Mouse (Mus musculus) limb, embryonic 11.5 days (tissue): ENCODE results near the gene Mtfr2. TPM values are rescaled to one million over a fixed set of nuclear protein-coding genes. Genes with fewer than 3 reads are reported as not detected.

ENCODE experiments used
- ATAC-seq: fragments of 200-750 bp; cut with Nextera tagmentation; 2 replicates; pipeline ENCODE4 v1.8.0; 2017; ENCODE audit warnings: low read depth; ENCODE audit not compliant: insufficient number of reproducible peaks, low FRiP score, low TSS enrichment
- DNase-seq: peaks from one replicate; pipeline ENCODE4 v3.0.0-alpha.2; 2015; ENCODE audit warnings: low spot score
- H3K27ac ChIP-seq: fragments of 300-500 bp; sonication (generic); replicated peaks from 2 replicates; pipeline ENCODE4 v1.5.1; 2014; ENCODE audit warnings: low read depth, mild to moderate bottlenecking, low read length
- H3K27me3 ChIP-seq: fragments of 300-500 bp; sonication (generic); 2 replicates; pipeline ENCODE4 v1.6.1; 2014; ENCODE audit warnings: mild to moderate bottlenecking, low read length, mixed read lengths; ENCODE audit not compliant: control insufficient read depth, insufficient read depth
- H3K36me3 ChIP-seq: fragments of 300-500 bp; sonication (generic); 2 replicates; pipeline ENCODE4 v1.6.1; 2014; ENCODE audit warnings: mild to moderate bottlenecking, low read length, moderate library complexity, mixed read lengths; ENCODE audit not compliant: control insufficient read depth, insufficient read depth
- H3K4me1 ChIP-seq: fragments of 300-500 bp; sonication (generic); 2 replicates; pipeline ENCODE4 v1.6.1; 2014; ENCODE audit warnings: low read length, mixed read lengths; ENCODE audit not compliant: control insufficient read depth, insufficient read depth
- H3K4me2 ChIP-seq: fragments of 300-500 bp; sonication (generic); 2 replicates; pipeline ENCODE4 v1.6.1; 2014; ENCODE audit warnings: low read depth, mild to moderate bottlenecking, moderate library complexity; ENCODE audit not compliant: severe bottlenecking
- H3K4me3 ChIP-seq: fragments of 300-500 bp; sonication (generic); 2 replicates; pipeline ENCODE4 v1.5.1; 2014; ENCODE audit warnings: low read depth, low read length
- H3K9ac ChIP-seq: fragments of 300-500 bp; sonication (generic); 2 replicates; pipeline ENCODE4 v1.6.1; 2014; ENCODE audit warnings: mild to moderate bottlenecking, low read length
- H3K9me3 ChIP-seq: fragments of 300-500 bp; sonication (generic); 2 replicates; pipeline ENCODE4 v1.6.1; 2016; ENCODE audit warnings: low read length; ENCODE audit not compliant: control insufficient read depth
- WGBS: fragments of 180-500 bp; shearing (Covaris S2); extraction: QIAGEN DNeasy Blood & Tissue Kit; methylation state at CpG from one replicate; pipeline ENCODE4 v1.1.7; 2014; 5-methylcytosine and 5-hydroxymethylcytosine counted together
- polyA plus RNA-seq: library from polyadenylated mRNA; unstranded; fragments of >200 nt; fragmentation: Nextera tagmentation; extraction: Ambion mirVana; gene quantifications from 2 replicates; pipeline ENCODE4 v1.2.1, GENCODE M21; 2014

The Mtfr2 gene
- polyA plus RNA-seq, 1 experiment from 2014 or later, result 1.6 TPM

GRCm38 (mm10) chr10:20390568-20390967 is 43.0 kb downstream of the Mtfr2 start:
- 64% methylated on average over 3 of the region's 3 CpGs for WGBS
- Histone ChIP-seq H3K4me2 (no peak overlapping the region), H3K4me3 (no peak overlapping the region), H3K9me3 (no peaks in the 10 kb centered on the region), H3K27me3 (no peaks in the 10 kb centered on the region), H3K36me3 (no peaks in the 10 kb centered on the region), H3K4me1 (no peaks in the 10 kb centered on the region), H3K27ac (no peak overlapping the region), H3K9ac (no peak overlapping the region)
- no peak for ATAC-seq
- no peak for DNase-seq

GRCm38 (mm10) chr10:20394815-20395214 is 47.2 kb downstream of the Mtfr2 start:
- DNase-seq (no peak), ATAC-seq (no peak)
- H3K36me3 ChIP-seq, result no peaks in the 10 kb centered on the region
- no peak overlapping the region for H3K9ac ChIP-seq
- no peaks in the 10 kb centered on the region for H3K9me3 ChIP-seq
- H3K4me2 ChIP-seq, result no peak overlapping the region
- 65% methylated on average over 5 of the region's 5 CpGs for WGBS
- H3K27ac ChIP-seq, result no peak overlapping the region
- no peak overlapping the region for H3K4me3 ChIP-seq
- no peaks in the 10 kb centered on the region for H3K27me3 ChIP-seq
- H3K4me1 ChIP-seq, result no peaks in the 10 kb centered on the region

- Histone ChIP-seq H3K9me3 (no peaks in the 10 kb centered on the region), H3K4me2 (no peak overlapping the region), H3K27me3 (no peaks in the 10 kb centered on the region), H3K27ac (no peak overlapping the region), H3K9ac (no peak overlapping the region), H3K4me3 (no peak overlapping the region), H3K36me3 (no peaks in the 10 kb centered on the region), H3K4me1 (no peaks in the 10 kb centered on the region)
- 94% methylated on average over 3 of the region's 3 CpGs for WGBS
- DNase-seq, result no peak
- no peak for ATAC-seq
These were observed 48.2 kb downstream of the Mtfr2 start for GRCm38 (mm10) chr10:20395778-20396177.

GRCm38 (mm10) chr10:20398224-20398623 is 50.7 kb downstream of the Mtfr2 start:
- ATAC-seq, result no peak
- Histone ChIP-seq H3K9ac (no peak overlapping the region), H3K27ac (no peak overlapping the region), H3K36me3 (no peaks in the 10 kb centered on the region), H3K27me3 (no peaks in the 10 kb centered on the region), H3K4me2 (no peak overlapping the region), H3K4me3 (no peak overlapping the region), H3K4me1 (no peaks in the 10 kb centered on the region), H3K9me3 (no peaks in the 10 kb centered on the region)
- DNase-seq, result no peak
- 89% methylated on average over 6 of the region's 6 CpGs for WGBS

GRCm38 (mm10) chr10:20398641-20399390 is 51.2 kb downstream of the Mtfr2 start:
- Histone ChIP-seq H3K4me3 (no peak overlapping the region), H3K4me2 (no peak overlapping the region), H3K4me1 (no peaks in the 10 kb centered on the region), H3K9ac (no peak overlapping the region), H3K27me3 (no peaks in the 10 kb centered on the region), H3K27ac (no peak overlapping the region), H3K36me3 (no peaks in the 10 kb centered on the region), H3K9me3 (no peaks in the 10 kb centered on the region)
- WGBS, result 68% methylated on average over 12 of the region's 12 CpGs
- ATAC-seq, result no peak
- DNase-seq, result no peak

- no peaks in the 10 kb centered on the region for H3K27me3 ChIP-seq
- no peak overlapping the region for H3K4me2 ChIP-seq
- H3K4me1 ChIP-seq, result no peaks in the 10 kb centered on the region
- no peak overlapping the region for H3K27ac ChIP-seq
- H3K9ac ChIP-seq, result no peak overlapping the region
- no peaks in the 10 kb centered on the region for H3K36me3 ChIP-seq
- peak; percentile 24 for DNase-seq
- no peak for ATAC-seq
- H3K4me3 ChIP-seq, result no peak overlapping the region
- no peaks in the 10 kb centered on the region for H3K9me3 ChIP-seq
- WGBS, result 64% methylated on average over 15 of the region's 15 CpGs
These were observed 52.8 kb downstream of the Mtfr2 start for GRCm38 (mm10) chr10:20400406-20400805.

- H3K4me2 ChIP-seq, result no peak overlapping the region
- 87% methylated on average over 5 of the region's 5 CpGs for WGBS
- no peaks in the 10 kb centered on the region for H3K27me3 ChIP-seq
- H3K27ac ChIP-seq, result no peak overlapping the region
- H3K9ac ChIP-seq, result no peak overlapping the region
- no peaks in the 10 kb centered on the region for H3K4me1 ChIP-seq
- no peaks in the 10 kb centered on the region for H3K9me3 ChIP-seq
- ATAC-seq (no peak), DNase-seq (no peak)
- no peaks in the 10 kb centered on the region for H3K36me3 ChIP-seq
- H3K4me3 ChIP-seq, result no peak overlapping the region
These were observed 55.4 kb downstream of the Mtfr2 start for GRCm38 (mm10) chr10:20402941-20403340.

GRCm38 (mm10) chr10:20405471-20405870 is 57.9 kb downstream of the Mtfr2 start:
- DNase-seq (peak; percentile 57), ATAC-seq (no peak)
- H3K4me2 ChIP-seq, result no peak overlapping the region
- no peak overlapping the region for H3K9ac ChIP-seq
- H3K27me3 ChIP-seq, result no peaks in the 10 kb centered on the region
- no peaks in the 10 kb centered on the region for H3K9me3 ChIP-seq
- WGBS, result 93% methylated on average over 2 of the region's 2 CpGs
- no peak overlapping the region for H3K4me3 ChIP-seq
- H3K36me3 ChIP-seq, result no peaks in the 10 kb centered on the region
- no peak overlapping the region for H3K27ac ChIP-seq
- no peaks in the 10 kb centered on the region for H3K4me1 ChIP-seq

GRCm38 (mm10) chr10:20408336-20408735 is 60.8 kb downstream of the Mtfr2 start:
- Histone ChIP-seq H3K36me3 (no peaks in the 10 kb centered on the region), H3K4me1 (no peaks in the 10 kb centered on the region), H3K9me3 (no peaks in the 10 kb centered on the region), H3K27me3 (no peaks in the 10 kb centered on the region), H3K4me2 (no peak overlapping the region), H3K9ac (no peak overlapping the region), H3K27ac (no peak overlapping the region), H3K4me3 (no peak overlapping the region)
- DNase-seq, result no peak
- WGBS, result 76% methylated on average over 3 of the region's 3 CpGs
- no peak for ATAC-seq
